Mouse (Mus musculus) heart, adult 2 months (tissue): Measurements from ENCODE around the gene Psmd5.

Experiments
- CTCF ChIP-seq: fragments of 200-600 bp; IDR thresholded peaks from 2 replicates; pipeline ENCODE4 v1.8.1; 2022; ENCODE audit warnings: antibody characterized with exemption, mild to moderate bottlenecking, moderate library complexity
- POLR2A ChIP-seq: fragments of 200-500 bp; IDR thresholded peaks from 2 replicates; pipeline ENCODE4 v1.6.1; 2011; ENCODE audit warnings: mild to moderate bottlenecking, low read depth, low read length, control low read depth; ENCODE audit not compliant: insufficient read depth

DNA sequence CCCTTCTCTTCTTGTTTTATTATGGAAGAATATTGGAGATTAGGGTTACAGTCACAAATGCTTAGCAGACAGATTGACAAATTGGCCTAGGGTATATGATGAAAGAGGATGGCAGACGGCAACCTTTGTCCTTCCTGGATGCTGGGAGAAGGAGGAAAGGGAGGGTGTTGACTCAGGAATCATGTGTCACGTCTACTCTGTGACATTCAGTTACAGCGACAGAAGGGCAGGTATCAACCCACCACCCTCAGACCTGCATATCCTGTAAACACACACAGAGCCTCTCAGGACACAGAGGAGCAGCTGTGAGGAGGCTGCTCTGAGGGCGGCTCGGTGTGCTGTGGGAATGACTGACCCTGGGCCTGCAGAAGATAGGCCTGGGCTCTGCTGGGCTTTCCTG is 8.4 kb upstream of the Psmd5 start:
- TF ChIP-seq CTCF, result no peak
- no peak for TF ChIP-seq POLR2A
